Mouse (Mus musculus) kidney, adult 11 months (tissue): ENCODE data around the gene Pafah1b3.
"Not testable (repeated sequence)": the region's sequence is repeated elsewhere in the genome, so short reads cannot be mapped to it uniquely, and the experiment has no call there.

Source experiments
- DNase-seq: peaks from one replicate; pipeline ENCODE4 v3.0.0; 2022

The Pafah1b3 gene

DNA sequence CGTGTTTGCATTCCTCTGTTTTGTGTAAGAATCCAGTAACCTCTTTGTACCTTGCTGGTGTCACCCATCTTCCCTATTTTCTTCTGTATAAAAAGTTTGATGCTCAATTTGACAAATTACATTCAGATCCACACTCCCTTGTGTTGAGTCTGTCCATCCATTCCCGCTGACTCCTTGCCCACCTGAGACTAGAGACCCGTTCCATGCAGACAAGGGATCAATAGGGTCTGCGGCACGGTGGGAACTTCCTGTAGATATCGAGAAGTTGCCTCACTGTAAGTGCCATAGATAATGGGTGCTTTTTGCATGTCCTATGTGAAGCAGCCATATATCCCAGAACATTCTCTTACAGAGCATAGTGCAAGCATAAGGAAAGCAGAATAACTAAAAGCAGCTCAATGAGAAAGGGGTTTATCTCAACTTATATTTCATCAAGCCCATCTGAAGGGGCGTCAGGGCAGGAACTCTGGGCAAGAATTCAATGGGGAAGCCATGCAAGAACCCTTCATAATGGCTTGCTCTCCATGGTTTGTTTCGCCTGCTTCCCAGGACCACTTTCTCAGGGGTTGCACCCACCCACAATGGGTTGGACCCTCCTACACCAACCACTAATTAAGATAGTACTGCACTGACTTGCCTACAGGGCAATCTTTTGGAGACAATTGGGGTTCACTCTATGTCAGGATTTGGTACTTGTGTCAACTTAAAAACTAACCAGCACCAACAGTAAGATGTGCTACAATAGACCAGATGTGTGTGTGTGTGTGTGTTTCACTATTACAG lies 31.4 kb downstream of the Pafah1b3 start:
- peak; percentile 36 for DNase-seq

DNA sequence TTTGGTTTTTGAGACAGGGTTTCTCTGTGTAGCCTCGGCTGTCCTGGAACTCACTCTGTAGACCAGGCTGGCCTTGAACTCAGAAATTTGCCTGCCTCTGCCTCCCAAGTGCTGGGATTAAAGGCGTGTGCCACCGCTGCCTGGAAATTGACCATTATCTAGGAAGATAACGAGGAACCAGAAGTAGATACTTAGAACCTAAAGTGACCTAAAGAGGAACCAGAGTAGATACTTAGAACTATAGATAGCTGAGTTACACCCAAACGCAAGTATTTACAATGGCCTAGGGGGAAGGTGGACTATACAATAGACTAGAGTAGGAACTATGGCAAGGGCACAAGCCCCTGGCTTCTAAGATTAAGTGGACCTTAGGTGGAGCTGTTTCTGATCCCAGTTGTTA lies 32.0 kb downstream of the Pafah1b3 start:
- not testable (repeated sequence) for DNase-seq

DNA sequence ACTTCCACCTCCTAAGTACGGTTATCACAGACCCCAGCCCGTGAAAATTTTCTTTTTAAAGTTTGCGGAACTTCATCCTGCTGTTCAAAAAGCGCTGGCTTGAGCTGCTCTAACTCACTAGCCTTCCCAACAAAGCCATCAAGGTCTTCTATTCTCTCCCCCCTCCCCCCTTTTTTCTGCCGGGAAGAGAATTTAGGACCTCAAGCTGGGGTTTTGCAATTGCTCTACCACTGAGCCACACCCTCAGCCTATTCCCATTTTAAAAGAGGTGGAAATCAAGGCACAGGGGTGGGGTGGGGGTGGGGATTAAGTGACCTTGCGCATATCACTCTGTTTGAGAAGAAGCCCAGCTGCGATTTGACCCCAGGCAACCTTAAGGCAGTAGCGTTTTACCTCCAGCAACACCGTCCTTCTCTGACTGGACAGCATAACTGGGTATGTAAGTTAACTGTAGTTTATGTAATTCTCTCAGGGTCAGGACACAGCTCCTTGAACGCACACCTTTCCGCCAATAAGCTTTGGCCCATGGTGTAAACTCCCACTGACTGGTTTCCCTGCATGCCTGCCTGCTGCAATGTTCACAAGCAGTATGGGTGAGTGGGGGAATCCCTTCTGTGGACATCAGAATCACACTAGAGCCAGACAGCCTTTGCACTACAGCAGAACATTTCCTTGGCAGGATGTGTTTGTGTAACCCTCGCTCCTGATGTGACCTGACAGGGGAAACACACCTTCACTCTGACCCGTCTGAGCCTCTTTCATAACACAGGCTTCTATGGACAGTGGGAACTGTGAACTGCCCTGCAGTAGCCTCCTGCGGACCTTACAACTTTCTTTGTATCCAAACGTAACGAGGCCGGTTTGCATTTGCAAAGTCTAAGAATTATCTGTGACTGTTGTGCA lies 33.6 kb downstream of the Pafah1b3 start:
- peak; percentile 28 for DNase-seq

DNA sequence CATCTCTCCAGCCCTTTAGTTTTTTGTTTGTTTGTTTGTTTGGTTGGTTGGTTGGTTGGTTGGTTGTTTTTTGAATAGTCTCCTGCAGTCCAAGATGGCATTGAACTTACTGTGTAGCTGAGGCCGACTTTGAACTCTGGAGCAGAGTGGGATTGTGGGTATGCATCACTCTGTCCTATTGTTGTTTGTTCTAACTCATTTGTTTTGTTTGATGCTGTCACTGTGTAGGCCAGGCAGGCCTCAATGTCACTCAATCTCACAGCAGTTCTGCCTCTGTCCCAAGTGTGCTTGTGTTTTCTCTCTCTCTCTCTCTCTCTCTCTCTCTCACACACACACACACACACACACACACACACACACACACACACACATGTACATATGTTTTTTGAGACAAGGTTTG lies 35.9 kb downstream of the Pafah1b3 start:
- DNase-seq, result no peak

DNA sequence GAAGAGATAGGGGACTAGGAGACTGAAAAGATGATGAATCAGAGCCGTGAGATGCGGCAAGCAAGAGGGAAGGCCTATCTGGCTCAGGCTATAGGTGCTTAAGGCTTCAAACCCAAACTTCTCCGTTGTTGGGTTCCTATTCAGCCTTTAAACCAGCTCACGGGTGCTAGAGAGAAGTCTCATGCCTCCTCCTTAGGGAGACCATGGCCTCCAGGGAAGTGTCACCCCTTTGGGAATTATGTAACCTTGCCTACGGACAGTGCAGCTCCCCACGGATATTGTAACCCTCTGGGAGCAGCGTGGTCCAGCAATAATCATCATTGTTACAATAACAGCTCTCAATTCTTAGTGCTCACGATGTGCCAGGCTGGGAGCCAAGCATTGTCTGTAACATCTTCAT lies 46.0 kb downstream of the Pafah1b3 start:
- DNase-seq, result peak; percentile 19

DNA sequence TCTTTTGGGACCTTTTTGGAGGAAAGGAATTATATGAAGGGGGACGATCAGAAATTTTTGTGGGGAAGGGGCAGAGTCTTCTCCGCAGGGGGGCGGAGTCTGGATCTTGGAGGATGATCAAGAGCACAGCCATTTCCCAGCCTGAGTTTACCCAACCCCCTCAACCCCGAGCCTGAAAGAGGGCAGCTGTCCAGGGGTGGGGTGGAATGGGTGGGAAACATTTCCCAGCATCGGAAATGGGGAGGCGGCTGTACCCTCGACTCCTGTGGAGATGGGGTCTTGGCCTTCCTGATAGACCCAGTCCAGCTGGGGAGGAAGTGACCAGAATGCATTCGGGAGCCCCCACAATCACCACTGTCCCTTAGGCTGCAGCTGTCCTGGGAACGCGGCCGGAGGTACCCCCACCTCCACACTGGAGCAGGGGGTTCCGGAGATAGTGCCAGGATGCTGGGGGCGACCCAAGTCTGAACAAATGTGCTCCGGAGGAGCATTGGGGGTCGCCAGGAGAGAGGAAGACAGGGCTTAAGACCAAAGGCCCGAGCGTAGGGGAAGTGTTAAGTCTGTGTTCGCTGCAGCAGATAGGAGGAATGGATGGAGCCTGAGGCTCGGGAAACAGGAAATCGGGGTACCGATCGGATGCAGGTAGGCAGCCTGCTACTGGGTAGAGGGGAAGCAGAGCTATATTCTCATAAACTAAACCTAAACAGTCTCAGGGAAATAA lies 46.6 kb downstream of the Pafah1b3 start:
- peak; percentile 54 for DNase-seq

DNA sequence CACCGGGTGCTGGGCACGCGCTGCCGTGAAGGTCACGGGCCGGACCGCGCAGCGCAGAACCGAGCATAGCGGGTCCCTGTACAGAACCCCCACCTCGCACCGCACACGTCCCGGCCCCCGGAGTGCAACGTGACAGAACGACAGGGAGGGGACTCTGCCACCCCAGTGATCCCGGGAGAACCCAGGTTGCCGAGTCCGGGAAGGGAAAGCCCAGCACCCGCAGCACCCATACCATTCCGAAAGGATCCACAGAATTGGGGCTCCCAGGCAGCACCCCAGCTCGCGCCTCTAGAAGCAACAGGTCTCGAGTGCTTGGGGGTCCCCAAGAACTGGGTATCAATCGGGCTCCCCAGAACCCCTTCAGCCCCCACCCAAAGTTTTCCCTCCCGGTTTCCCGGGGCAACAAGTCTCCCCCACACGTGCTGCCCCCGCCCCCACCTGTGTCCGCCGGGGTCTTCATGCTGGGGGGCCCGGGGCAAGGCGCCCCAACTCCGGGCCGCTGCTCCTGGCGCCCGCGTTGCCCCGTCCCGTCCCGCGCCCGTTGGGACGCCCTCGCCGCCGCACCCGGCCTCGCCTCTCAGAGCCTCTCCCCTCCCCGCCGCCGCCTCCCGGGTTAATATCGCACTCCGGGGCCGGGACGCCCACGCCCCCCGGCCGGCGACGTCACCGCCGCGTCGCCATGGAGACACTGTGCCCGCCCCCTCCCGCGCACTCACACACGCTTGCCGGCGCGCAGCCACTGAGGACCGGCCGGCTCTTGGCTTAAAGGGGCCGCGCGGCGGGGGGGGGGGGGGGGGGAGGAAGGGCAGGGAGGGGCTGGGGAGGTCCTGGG lies 47.4 kb downstream of the Pafah1b3 start, which contains the start of gene Erf:
TSS of gene Erf (minus strand) at position 621 of the 832 bp plus-strand sequence.
- peak; percentile 95 for DNase-seq

DNA sequence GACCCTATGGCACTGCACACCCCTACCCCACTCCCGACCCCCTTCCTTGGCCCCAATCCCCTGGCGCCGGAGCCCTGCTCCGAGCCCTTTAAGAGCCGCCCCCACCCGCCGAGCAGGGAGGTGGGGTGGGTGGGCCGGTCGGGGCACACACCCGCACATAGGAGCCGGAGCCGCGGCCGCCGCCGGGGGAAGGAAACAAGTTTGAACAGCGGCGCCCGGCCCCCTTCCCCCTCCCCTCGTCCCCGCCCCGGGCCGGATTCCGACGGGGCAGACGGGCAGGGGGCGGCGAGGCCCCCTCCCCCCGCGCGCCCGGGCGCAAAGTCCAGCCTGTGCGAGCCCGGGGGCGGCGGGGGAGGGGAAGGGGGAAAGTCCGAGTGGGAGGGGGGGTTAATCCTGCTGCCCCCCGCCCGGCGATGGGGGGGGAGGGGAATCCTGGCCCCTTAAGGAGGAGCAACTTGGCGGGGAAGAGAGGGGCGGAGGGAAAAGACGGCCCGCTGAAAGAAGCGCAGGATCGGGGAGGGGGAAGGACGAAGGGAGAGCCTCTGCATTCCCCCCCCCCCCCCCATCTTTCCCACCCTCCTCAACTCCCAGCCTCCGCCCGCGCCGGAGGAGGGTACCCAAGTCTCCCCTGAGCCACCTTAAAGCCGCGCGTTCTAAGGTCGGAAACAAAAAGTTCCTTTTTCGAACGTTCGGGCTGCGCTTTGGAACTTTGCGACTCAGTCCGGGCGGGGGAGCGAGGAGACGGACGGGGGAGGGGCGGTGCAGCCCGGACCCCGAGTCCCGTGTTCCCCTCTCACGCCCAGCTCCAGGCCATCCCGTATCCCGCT lies 48.3 kb downstream of the Pafah1b3 start:
- peak; percentile 80 for DNase-seq

DNA sequence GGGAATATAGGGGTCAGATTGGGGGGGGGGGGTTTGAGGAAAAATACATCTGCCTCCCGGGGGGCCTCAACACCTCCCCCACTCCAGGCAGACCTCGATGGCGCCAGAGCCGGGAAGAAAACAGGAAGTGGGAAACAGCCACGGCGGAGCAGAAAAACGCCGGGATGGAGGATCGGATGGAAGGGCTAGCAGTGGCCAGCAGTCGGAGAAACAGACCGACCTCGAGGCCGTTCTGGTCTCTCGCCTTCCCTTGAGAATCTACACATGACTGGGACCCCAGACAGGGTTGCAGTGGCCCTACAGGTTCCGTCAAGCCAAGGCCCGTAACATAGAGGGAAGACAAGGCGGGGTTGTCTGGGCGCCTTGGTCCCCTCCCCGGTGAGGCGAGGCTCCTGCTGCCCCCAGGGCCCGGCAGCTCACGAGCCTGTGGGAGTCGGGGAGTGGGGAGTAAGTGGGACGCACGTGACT lies 48.9 kb downstream of the Pafah1b3 start:
- no peak for DNase-seq

DNA sequence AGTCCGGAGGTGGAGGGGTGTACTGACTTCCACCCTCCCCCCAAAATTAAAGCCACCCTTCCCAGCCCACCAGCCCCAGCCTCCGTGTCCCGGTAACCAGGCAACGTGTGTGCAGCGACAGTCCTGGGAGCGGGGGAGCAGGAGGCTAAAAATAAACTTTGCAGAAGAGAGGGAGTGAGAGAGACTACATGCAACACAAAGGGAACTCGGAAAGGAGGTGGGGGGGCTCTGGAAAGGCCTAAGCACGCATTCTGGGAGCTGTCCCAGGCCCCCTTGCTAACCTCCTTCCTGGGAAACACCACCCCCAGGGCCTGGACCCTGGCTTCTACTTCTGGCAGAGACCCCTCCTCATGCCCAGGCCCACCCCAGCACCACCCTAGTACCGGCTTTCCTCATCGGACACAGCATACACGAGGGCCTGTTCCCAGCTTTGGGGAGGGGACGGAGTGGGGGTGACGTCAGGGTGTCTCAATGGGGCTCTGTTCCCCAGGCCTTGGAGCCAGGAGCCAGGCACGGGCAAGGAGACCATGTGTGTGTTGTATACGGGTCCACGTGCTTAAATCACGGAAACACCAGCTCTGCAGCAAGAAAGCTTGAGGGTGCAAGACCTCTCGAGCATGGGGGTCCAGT lies 49.7 kb downstream of the Pafah1b3 start:
- peak; percentile 47 for DNase-seq

DNA sequence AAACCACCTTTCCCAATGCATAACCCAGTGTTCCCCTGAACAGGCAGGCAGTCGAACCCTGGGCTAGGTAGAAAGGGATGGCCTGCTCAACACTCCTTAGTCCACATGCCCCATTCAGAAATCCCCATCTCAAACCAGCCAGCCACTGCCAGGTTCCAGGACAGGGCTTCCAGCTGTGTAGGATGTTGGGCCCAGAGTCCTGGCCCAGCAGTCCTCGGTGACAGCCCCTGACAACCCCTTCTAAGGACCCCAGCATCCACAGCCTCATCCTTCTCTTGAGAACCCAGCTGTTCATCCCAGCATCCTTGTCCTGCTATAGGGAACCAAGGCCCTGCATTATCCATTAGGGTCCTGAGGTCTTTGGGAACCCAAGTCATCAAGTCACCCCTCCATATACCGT lies 50.3 kb downstream of the Pafah1b3 start:
- DNase-seq, result peak; percentile 13

DNA sequence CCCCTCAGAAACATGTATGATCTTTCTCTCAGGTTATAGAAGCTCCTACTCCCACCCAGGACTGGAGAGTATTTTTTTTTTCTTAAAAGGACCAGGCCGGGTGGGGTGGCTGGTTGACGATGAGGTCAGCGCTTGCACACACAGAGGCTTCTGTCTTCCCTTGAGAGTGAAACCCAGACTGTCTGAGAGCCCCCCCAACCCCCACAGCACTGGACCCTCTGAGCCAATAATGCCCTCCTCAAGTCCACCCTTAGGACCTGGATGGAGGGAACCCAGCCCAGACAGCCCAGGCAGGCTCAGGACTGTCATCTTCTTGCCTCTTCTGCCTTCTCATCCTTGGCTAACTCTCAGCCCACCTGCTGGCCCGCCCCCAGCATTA lies 51.0 kb downstream of the Pafah1b3 start:
- no peak for DNase-seq

DNA sequence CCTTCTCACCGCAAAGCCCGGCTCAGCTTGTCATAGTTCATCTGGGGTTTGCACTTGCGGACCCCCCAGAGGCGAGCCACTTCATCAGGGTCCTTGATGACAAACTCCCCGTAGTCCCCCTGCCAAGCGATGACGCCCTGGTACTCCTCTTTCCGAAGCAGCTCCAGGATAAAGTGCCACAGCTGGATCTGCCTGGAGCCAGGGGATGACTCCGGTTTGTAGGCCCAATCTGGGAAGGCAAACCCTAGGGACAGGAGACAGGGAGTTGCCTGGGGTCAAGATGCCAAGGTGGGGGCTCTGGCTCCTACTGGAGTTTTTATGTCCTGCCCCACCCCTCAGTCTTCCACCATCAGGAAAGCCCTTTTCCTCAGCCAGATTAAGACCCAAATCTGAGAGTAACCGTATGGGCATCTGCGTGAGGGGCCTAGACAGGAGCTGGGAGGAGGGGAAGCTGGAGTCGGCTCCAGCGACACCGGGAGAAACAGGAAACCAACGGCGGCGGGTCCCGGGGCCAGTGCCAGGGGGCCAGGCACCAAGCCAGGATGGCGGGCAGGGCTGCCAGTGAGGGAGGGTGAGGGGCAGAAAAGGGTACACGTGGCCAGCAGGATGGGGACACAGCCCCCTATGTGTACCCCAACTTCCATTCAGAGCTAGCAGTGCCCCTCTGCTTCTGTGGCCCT lies 51.6 kb downstream of the Pafah1b3 start:
- DNase-seq, result peak; percentile 47
